Mouse (Mus musculus) midbrain, embryonic 16.5 days (tissue): ENCODE data around the gene Rnaset2a. TPM values are rescaled to one million over a fixed set of nuclear protein-coding genes. Genes with fewer than 3 reads are reported as not detected.
"Not testable (repeated sequence)": the region's sequence is repeated elsewhere in the genome, so short reads cannot be mapped to it uniquely, and the experiment has no call there.

ENCODE experiments used
- ATAC-seq: fragments of 200-750 bp; cut with Nextera tagmentation; 2 replicates; pipeline ENCODE4 v1.8.0; 2017; ENCODE audit warnings: moderate TSS enrichment
- H3K27ac ChIP-seq: fragments of 300-500 bp; sonication (generic); 2 replicates; pipeline ENCODE4 v1.5.1; 2014; ENCODE audit warnings: mild to moderate bottlenecking, low read length, mixed read lengths
- H3K27me3 ChIP-seq: fragments of 300-500 bp; sonication (generic); 2 replicates; pipeline ENCODE4 v1.6.1; 2014; ENCODE audit warnings: low read depth, low read length, mixed read lengths; ENCODE audit not compliant: control insufficient read depth, insufficient read depth
- H3K36me3 ChIP-seq: fragments of 300-500 bp; sonication (generic); 2 replicates; pipeline ENCODE4 v1.6.1; 2014; ENCODE audit warnings: mild to moderate bottlenecking, low read length, moderate library complexity, mixed read lengths; ENCODE audit not compliant: control insufficient read depth, insufficient read depth
- H3K4me1 ChIP-seq: fragments of 300-500 bp; sonication (generic); 2 replicates; pipeline ENCODE4 v1.6.1; 2014; ENCODE audit warnings: mild to moderate bottlenecking, low read length, mixed read lengths; ENCODE audit not compliant: control insufficient read depth, insufficient read depth
- H3K4me2 ChIP-seq: fragments of 300-500 bp; sonication (generic); 2 replicates; pipeline ENCODE4 v1.6.1; 2014; ENCODE audit warnings: mild to moderate bottlenecking, low read length, mixed read lengths
- H3K4me3 ChIP-seq: fragments of 300-500 bp; sonication (generic); 2 replicates; pipeline ENCODE4 v1.5.1; 2014; ENCODE audit warnings: low read depth, mild to moderate bottlenecking, low read length, moderate library complexity, mixed read lengths
- H3K9ac ChIP-seq: fragments of 300-500 bp; sonication (generic); 2 replicates; pipeline ENCODE4 v1.6.1; 2014; ENCODE audit warnings: low read depth, low read length, mixed read lengths
- H3K9me3 ChIP-seq: fragments of 300-500 bp; sonication (generic); replicated peaks from 2 replicates; pipeline ENCODE4 v1.6.1; 2014; ENCODE audit warnings: mild to moderate bottlenecking, low read length, mixed read lengths; ENCODE audit not compliant: control insufficient read depth, poor library complexity, severe bottlenecking
- WGBS: fragments of 180-500 bp; shearing (Covaris S2); extraction: QIAGEN DNeasy Blood & Tissue Kit; methylation state at CpG from one replicate; pipeline ENCODE4 v1.1.7; 2014; 5-methylcytosine and 5-hydroxymethylcytosine counted together
- polyA plus RNA-seq: library from polyadenylated mRNA; unstranded; fragments of >200 nt; fragmentation: Nextera tagmentation; extraction: Ambion mirVana; gene quantifications from 2 replicates; pipeline ENCODE4 v1.2.1, GENCODE M21; 2015

The Rnaset2a gene
- polyA plus RNA-seq, 1 experiment from 2014 or later: 10.4 TPM

GRCm38 (mm10) chr17:8069847-8070246, 78.0 kb downstream of the Rnaset2a start:
- H3K27me3 ChIP-seq, H3K9me3 ChIP-seq, ATAC-seq, H3K4me1 ChIP-seq, H3K27ac ChIP-seq, H3K4me2 ChIP-seq, H3K36me3 ChIP-seq, H3K9ac ChIP-seq, H3K4me3 ChIP-seq: not testable (repeated sequence)
- WGBS: 43% methylated on average over 1 of the region's 2 CpGs

Other genes starting within 250 kb of the Rnaset2a start
- gene Tagap, start 222.1 kb downstream of the Rnaset2a start, polyA plus RNA-seq: 0.37 and 0.48 TPM in 2 replicates
- 71.9 and 76.0 TPM in 2 replicates for gene Rsph3a, start 202.5 kb downstream of the Rnaset2a start, polyA plus RNA-seq
- 0.22 TPM in 1 of 2 replicates, not detected in the other for gene Gm49673, start 309 bp downstream of the Rnaset2a start, polyA plus RNA-seq
- gene Fgfr1op, start 17.4 kb upstream of the Rnaset2a start, polyA plus RNA-seq: 28.8 and 29.3 TPM in 2 replicates
- gene Ccr6, start 87.9 kb upstream of the Rnaset2a start, polyA plus RNA-seq: not detected in 2 replicates
- 293 and 338 TPM in 2 replicates for gene Mpc1, start 134.8 kb upstream of the Rnaset2a start, polyA plus RNA-seq
- gene Sft2d1, start 163.0 kb upstream of the Rnaset2a start, polyA plus RNA-seq: 198 and 209 TPM in 2 replicates
- gene Prr18, start 189.4 kb upstream of the Rnaset2a start, polyA plus RNA-seq: 16.5 and 17.8 TPM in 2 replicates
- 0.53 and 0.88 TPM in 2 replicates for gene T2, start 207.9 kb upstream of the Rnaset2a start, polyA plus RNA-seq